Mouse (Mus musculus): ENCODE data around the gene 9230102O04Rik. TPM values are rescaled to one million over a fixed set of nuclear protein-coding genes. Genes with fewer than 3 reads are reported as not detected.

The 9230102O04Rik gene
- polyA plus RNA-seq, 1 experiment from 2014 or later, result 3.3 TPM

- no peak overlapping the region for H3K27ac ChIP-seq (ENCODE audit: low read depth, low read length)
- no peaks in the 10 kb centered on the region for H3K9me3 ChIP-seq (ENCODE audit: control insufficient read depth, low read length)
- H3K4me1 ChIP-seq (replicated peaks; ENCODE audit: control insufficient read depth, insufficient read depth, low read length), result peaks cover 5% of the 10 kb centered on the region; the same call in 1 of the 2 replicates
- H3K27me3 ChIP-seq (ENCODE audit: control insufficient read depth, insufficient read depth, low read length), result peaks cover 82% of the 10 kb centered on the region
- no peak overlapping the region for H3K4me2 ChIP-seq (replicated peaks; ENCODE audit: low read depth, low read length)
- H3K9ac ChIP-seq (ENCODE audit: low read depth, low read length), result no peak overlapping the region
- H3K36me3 ChIP-seq (ENCODE audit: control insufficient read depth, insufficient read depth, low read length), result no peaks in the 10 kb centered on the region
- DNase-seq (ENCODE audit: low spot score), result peak; percentile 48
- no peak for ATAC-seq (ENCODE audit: low FRiP score)
- H3K4me3 ChIP-seq (ENCODE audit: low read depth, low read length), result peak overlapping the region; percentile 17; the same call in 1 of the 2 replicates
- WGBS, result 0% methylated on average over 7 of the region's 7 CpGs
Measured at GRCm38 (mm10) chr2:9887636-9888035, 1.7 kb downstream of the 9230102O04Rik start.

GRCm38 (mm10) chr2:9886921-9887610, 2.3 kb downstream of the 9230102O04Rik start:
- Histone ChIP-seq H3K4me3 (ENCODE audit: low read depth, low read length) (peak overlapping the region; percentile 17), H3K27me3 (ENCODE audit: control insufficient read depth, insufficient read depth, low read length) (peaks cover 82% of the 10 kb centered on the region), H3K9ac (ENCODE audit: low read depth, low read length) (no peak overlapping the region), H3K27ac (ENCODE audit: low read depth, low read length) (no peak overlapping the region), H3K4me1 (replicated peaks; ENCODE audit: control insufficient read depth, insufficient read depth, low read length) (peaks cover 8% of the 10 kb centered on the region; the same call in 1 of the 2 replicates), H3K36me3 (ENCODE audit: control insufficient read depth, insufficient read depth, low read length) (no peaks in the 10 kb centered on the region), H3K9me3 (ENCODE audit: control insufficient read depth, low read length) (no peaks in the 10 kb centered on the region), H3K4me2 (replicated peaks; ENCODE audit: low read depth, low read length) (no peak overlapping the region)
- under 1% methylated on average over 7 of the region's 7 CpGs for WGBS
- ATAC-seq (ENCODE audit: low FRiP score) (no peak), DNase-seq (ENCODE audit: low spot score) (peak; percentile 38)

- H3K4me3 ChIP-seq (ENCODE audit: low read depth, low read length), result no peak overlapping the region
- H3K4me2 ChIP-seq (replicated peaks; ENCODE audit: low read depth, low read length), result no peak overlapping the region
Measured at GRCm38 (mm10) chr2:9886031-9886430, 3.3 kb downstream of the 9230102O04Rik start.

GRCm38 (mm10) chr2:9885217-9885770, 4.0 kb downstream of the 9230102O04Rik start:
- Histone ChIP-seq H3K4me1 (replicated peaks; ENCODE audit: control insufficient read depth, insufficient read depth, low read length) (peaks cover 10% of the 10 kb centered on the region; the same call in 1 of the 2 replicates), H3K27ac (ENCODE audit: low read depth, low read length) (no peak overlapping the region), H3K4me2 (replicated peaks; ENCODE audit: low read depth, low read length) (no peak overlapping the region), H3K27me3 (ENCODE audit: control insufficient read depth, insufficient read depth, low read length) (peaks cover 89% of the 10 kb centered on the region), H3K36me3 (ENCODE audit: control insufficient read depth, insufficient read depth, low read length) (no peaks in the 10 kb centered on the region), H3K4me3 (ENCODE audit: low read depth, low read length) (peak overlapping the region; percentile 27; the same call in 1 of the 2 replicates), H3K9ac (ENCODE audit: low read depth, low read length) (no peak overlapping the region; the same call in 1 of the 2 replicates), H3K9me3 (ENCODE audit: control insufficient read depth, low read length) (no peaks in the 10 kb centered on the region)
- ATAC-seq (ENCODE audit: low FRiP score) (no peak), DNase-seq (ENCODE audit: low spot score) (peak; percentile 53)
- whole genome bisulfite sequencing, result 2% methylated on average over 14 of the region's 14 CpGs

More at GRCm38 (mm10) chr2:9886031-9886430, 3.3 kb downstream of the 9230102O04Rik start:
- Histone ChIP-seq H3K9me3 (ENCODE audit: control insufficient read depth, low read length) (no peaks in the 10 kb centered on the region), H3K36me3 (ENCODE audit: control insufficient read depth, insufficient read depth, low read length) (no peaks in the 10 kb centered on the region), H3K27me3 (ENCODE audit: control insufficient read depth, insufficient read depth, low read length) (peaks cover 89% of the 10 kb centered on the region), H3K27ac (ENCODE audit: low read depth, low read length) (no peak overlapping the region), H3K9ac (ENCODE audit: low read depth, low read length) (no peak overlapping the region; the same call in 1 of the 2 replicates), H3K4me1 (replicated peaks; ENCODE audit: control insufficient read depth, insufficient read depth, low read length) (peaks cover 10% of the 10 kb centered on the region; the same call in 1 of the 2 replicates)
- WGBS, result 2% methylated on average over 3 of the region's 3 CpGs
- DNase-seq (ENCODE audit: low spot score), result peak; percentile 52
- ATAC-seq (ENCODE audit: low FRiP score), result no peak

- no peak for ATAC-seq (ENCODE audit: low FRiP score)
- Histone ChIP-seq H3K9ac (ENCODE audit: low read depth, low read length) (peak overlapping the region; percentile 31; the same call in 1 of the 2 replicates), H3K9me3 (ENCODE audit: control insufficient read depth, low read length) (no peaks in the 10 kb centered on the region), H3K4me1 (replicated peaks; ENCODE audit: control insufficient read depth, insufficient read depth, low read length) (peaks cover 10% of the 10 kb centered on the region; the same call in 1 of the 2 replicates), H3K4me2 (replicated peaks; ENCODE audit: low read depth, low read length) (0 out of 2 replicates have a peak overlapping the region, but pooled peaks have one; percentile 3), H3K36me3 (ENCODE audit: control insufficient read depth, insufficient read depth, low read length) (no peaks in the 10 kb centered on the region), H3K4me3 (ENCODE audit: low read depth, low read length) (peak overlapping the region; percentile 27; the same call in 1 of the 2 replicates), H3K27me3 (ENCODE audit: control insufficient read depth, insufficient read depth, low read length) (peaks cover 89% of the 10 kb centered on the region), H3K27ac (ENCODE audit: low read depth, low read length) (no peak overlapping the region)
- peak; percentile 56 for DNase-seq (ENCODE audit: low spot score)
- WGBS, result 2% methylated on average over 15 of the region's 15 CpGs
Measured at GRCm38 (mm10) chr2:9884533-9885216, 4.7 kb downstream of the 9230102O04Rik start.

GRCm38 (mm10) chr2:9883803-9884532, 5.4 kb downstream of the 9230102O04Rik start:
- 1% methylated on average over 26 of the region's 27 CpGs for WGBS
- peaks cover 8% of the 10 kb centered on the region; the same call in 1 of the 2 replicates for H3K4me1 ChIP-seq (replicated peaks; ENCODE audit: control insufficient read depth, insufficient read depth, low read length)
- H3K4me2 ChIP-seq (replicated peaks; ENCODE audit: low read depth, low read length), result peak overlapping the region; percentile 5; the same call in 1 of the 2 replicates
- DNase-seq (ENCODE audit: low spot score) (no peak), ATAC-seq (ENCODE audit: low FRiP score) (no peak)
- peaks cover 86% of the 10 kb centered on the region for H3K27me3 ChIP-seq (ENCODE audit: control insufficient read depth, insufficient read depth, low read length)
- no peaks in the 10 kb centered on the region for H3K9me3 ChIP-seq (ENCODE audit: control insufficient read depth, low read length)
- no peak overlapping the region; the same call in 1 of the 2 replicates for H3K9ac ChIP-seq (ENCODE audit: low read depth, low read length)
- peak overlapping the region; percentile 27; the same call in 1 of the 2 replicates for H3K4me3 ChIP-seq (ENCODE audit: low read depth, low read length)
- H3K27ac ChIP-seq (ENCODE audit: low read depth, low read length), result no peak overlapping the region
- H3K36me3 ChIP-seq (ENCODE audit: control insufficient read depth, insufficient read depth, low read length), result no peaks in the 10 kb centered on the region

GRCm38 (mm10) chr2:9882926-9883802, 6.2 kb downstream of the 9230102O04Rik start:
- no peak overlapping the region for H3K27ac ChIP-seq (ENCODE audit: low read depth, low read length)
- under 1% methylated on average over 43 of the region's 43 CpGs for WGBS
- H3K4me2 ChIP-seq (replicated peaks; ENCODE audit: low read depth, low read length), result peak overlapping the region; percentile 34
- peaks cover 8% of the 10 kb centered on the region; the same call in 1 of the 2 replicates for H3K4me1 ChIP-seq (replicated peaks; ENCODE audit: control insufficient read depth, insufficient read depth, low read length)
- ATAC-seq (ENCODE audit: low FRiP score) (no peak), DNase-seq (ENCODE audit: low spot score) (peak; percentile 73)
- H3K9me3 ChIP-seq (ENCODE audit: control insufficient read depth, low read length), result no peaks in the 10 kb centered on the region
- peaks cover 88% of the 10 kb centered on the region for H3K27me3 ChIP-seq (ENCODE audit: control insufficient read depth, insufficient read depth, low read length)
- H3K4me3 ChIP-seq (ENCODE audit: low read depth, low read length), result peak overlapping the region; percentile 27
- no peaks in the 10 kb centered on the region for H3K36me3 ChIP-seq (ENCODE audit: control insufficient read depth, insufficient read depth, low read length)
- H3K9ac ChIP-seq (ENCODE audit: low read depth, low read length), result peak overlapping the region; percentile 27; the same call in 1 of the 2 replicates
